8 mouse cellular contexts compared by ENCODE assay signal in the genomic region with DNA sequence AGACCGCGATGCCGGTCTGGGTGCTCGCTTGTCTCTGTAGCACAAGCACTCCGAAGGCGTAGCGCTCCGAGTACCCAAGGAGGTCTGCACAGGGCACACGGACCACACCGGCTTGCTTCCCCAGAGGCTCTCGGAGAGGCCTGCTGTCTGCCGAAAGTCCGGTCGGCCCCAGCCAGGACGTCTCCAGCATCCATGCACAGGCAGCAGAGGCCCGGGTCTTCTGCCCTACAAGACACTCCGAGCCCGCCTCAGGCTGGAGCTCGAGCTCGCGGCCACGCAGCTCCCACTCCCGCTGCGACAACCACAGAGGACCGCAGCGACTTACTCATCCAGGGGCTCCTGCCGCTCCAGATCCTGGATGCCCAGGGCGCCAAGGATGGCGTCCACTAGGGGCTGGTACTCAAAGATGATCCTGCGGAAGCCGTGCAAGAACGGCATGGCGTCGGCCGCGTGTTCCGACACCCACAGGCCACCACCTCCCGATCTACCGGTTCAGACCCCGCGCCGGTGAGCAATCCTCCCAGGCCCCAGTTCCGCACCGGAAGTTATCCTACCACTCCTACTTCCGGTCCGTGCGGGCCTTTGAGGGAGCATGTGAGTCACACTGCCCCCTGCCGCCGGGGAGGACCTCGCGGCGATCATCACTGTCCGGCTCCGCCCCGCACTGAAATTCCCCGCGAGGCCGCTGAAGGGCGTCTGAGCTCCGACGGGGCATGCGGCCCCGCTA. TPM values are rescaled to one million over a fixed set of nuclear protein-coding genes. Genes with fewer than 3 reads are reported as not detected.
A peak's percentile ranks its signal among the peaks of the same experiment; 100 is the strongest.
DNase-seq lines count a peak whose midpoint lies in the region; ATAC-seq and TF ChIP-seq lines count a peak whose summit lies in the region.

No protein-coding gene starts in this region.

- peak overlapping the region; percentile 74 for H3K9ac ChIP-seq in ES-Bruce4 (ENCODE audit: low read depth, poor library complexity, severe bottlenecking)
- H3K9ac ChIP-seq in forebrain, embryonic 14.5 days (ENCODE audit: low read length) = peak overlapping the region; percentile 85

- peak; percentile 79 for ATAC-seq in cerebellum, adult (ENCODE audit: insufficient number of reproducible peaks, low FRiP score, low TSS enrichment)
- ATAC-seq in forebrain, embryonic 14.5 days = peak; percentile 91
- ATAC-seq in neutrophil, adult 5-6 weeks (ENCODE audit: extremely low read depth, insufficient number of reproducible peaks, low FRiP score, poor library complexity, severe bottlenecking) = peak; percentile 88

- no peaks in the 10 kb centered on the region for H3K4me1 ChIP-seq in ES-Bruce4 (ENCODE audit: control insufficient read depth, insufficient read depth, low read length)
- peaks cover 7% of the 10 kb centered on the region for H3K4me1 ChIP-seq in forebrain, embryonic 14.5 days (ENCODE audit: control insufficient read depth, insufficient read depth, low read length)
- H3K4me1 ChIP-seq in lung, adult 2 months (ENCODE audit: control insufficient read depth, insufficient read depth, low read length) = peaks cover 7% of the 10 kb centered on the region

- no peaks in the 10 kb centered on the region for H3K27me3 ChIP-seq in ES-Bruce4 (ENCODE audit: control insufficient read depth, insufficient read depth, low read length, poor library complexity, severe bottlenecking)
- no peaks in the 10 kb centered on the region for H3K27me3 ChIP-seq in forebrain, embryonic 14.5 days (replicated peaks; ENCODE audit: control insufficient read depth, insufficient read depth, low read length)

- DNase-seq in forebrain, embryonic 14.5 days (ENCODE audit: low spot score) = peak; percentile 95
- DNase-seq in heart, postnatal 25 days (ENCODE audit: low spot score) = peak; percentile 82
- DNase-seq in layer of hippocampus, adult 18-20 months (ENCODE audit: low spot score in 2 of 2) = peak; percentile 89 to 96
- peak; percentile 95 for DNase-seq in lung, adult 2 months
- peak; percentile 77 to 81 for DNase-seq in thymus, adult 18-20 months

- H3K4me2 ChIP-seq in forebrain, embryonic 14.5 days (ENCODE audit: low read length) = peak overlapping the region; percentile 75

- TF ChIP-seq EP300 in ES-Bruce4 (IDR thresholded peaks at IDR 0.05; ENCODE audit: insufficient read depth, low read depth, low read length) = no peak

- H3K4me3 ChIP-seq in ES-Bruce4 (ENCODE audit: low read depth, low read length) = peak overlapping the region; percentile 83
- H3K4me3 ChIP-seq in forebrain, embryonic 14.5 days (ENCODE audit: low read depth, low read length) = peak overlapping the region; percentile 84
- H3K4me3 ChIP-seq in lung, adult 2 months (replicated peaks; ENCODE audit: extremely low read depth, low read depth, low read length) = peak overlapping the region; percentile 94

- no peaks in the 10 kb centered on the region for H3K9me3 ChIP-seq in ES-Bruce4 (replicated peaks; ENCODE audit: control insufficient read depth, insufficient read depth, low read length, poor library complexity, severe bottlenecking)
- H3K9me3 ChIP-seq in forebrain, embryonic 14.5 days (replicated peaks; ENCODE audit: control insufficient read depth, low read length) = no peaks in the 10 kb centered on the region

- WGBS in forebrain, embryonic 14.5 days = under 1% methylated on average over 63 of the region's 63 CpGs
- under 1% methylated on average over 63 of the region's 63 CpGs for WGBS in lung, adult 2 months

- no peak for TF ChIP-seq POLR2A in ES-Bruce4 (IDR thresholded peaks at IDR 0.05; ENCODE audit: insufficient read depth, low read length)
- peak; percentile 79; the same call in 1 of the 2 replicates for TF ChIP-seq POLR2A in lung, adult 2 months (IDR thresholded peaks at IDR 0.05; ENCODE audit: borderline replicate concordance, extremely low read depth, low read depth, low read length)

- H3K36me3 ChIP-seq in ES-Bruce4 (ENCODE audit: control insufficient read depth, insufficient read depth, low read length, poor library complexity, severe bottlenecking) = peaks cover 32% of the 10 kb centered on the region
- peaks cover 37% of the 10 kb centered on the region for H3K36me3 ChIP-seq in forebrain, embryonic 14.5 days (ENCODE audit: control insufficient read depth, insufficient read depth, low read length)

- H3K27ac ChIP-seq in ES-Bruce4 (ENCODE audit: insufficient read depth, low read length) = no peak overlapping the region
- H3K27ac ChIP-seq in forebrain, embryonic 14.5 days (ENCODE audit: low read depth, low read length) = 0 out of 2 replicates have a peak overlapping the region, but pooled peaks have one; percentile 29

- peak; percentile 86 for TF ChIP-seq CTCF in ES-Bruce4 (IDR thresholded peaks at IDR 0.05; ENCODE audit: low read depth, low read length)
- TF ChIP-seq CTCF in lung, adult 2 months (IDR thresholded peaks at IDR 0.05; ENCODE audit: insufficient read depth, low read length) = peak; percentile 72

- intact Hi-C loops in heart, postnatal 25 days (cut with DNase I) = no loop called here

RNA-seq across cellular contexts. Expression of a gene that starts 2.2 kb away (rescaled TPM):
- 18.4 and 19.9 TPM in 2 replicates for polyA plus RNA-seq in ES-Bruce4 (2011; ENCODE audit: insufficient read depth, insufficient read length, low read depth, missing spikeins)
- polyA plus RNA-seq in forebrain, embryonic 14.5 days (2014; fragmentation: Nextera tagmentation; extraction: Ambion mirVana) = 35.9 and 39.9 TPM in 2 replicates
- 1 to 10 TPM; 9.3 to 9.5 TPM for total RNA-seq in heart, postnatal 25 days (2021)
- total RNA-seq in layer of hippocampus, adult 18-20 months (2021) = 10 to 100 TPM; 40.2 to 43.3 TPM
- polyA plus RNA-seq in lung, adult 2 months (2012; rRNA removed) = 42.0 and 44.8 TPM in 2 replicates
- 23.0 and 28.4 TPM in 2 replicates for total RNA-seq in neutrophil, adult 5-6 weeks (2017)

RNA-seq across cellular contexts. Expression of a gene that starts 6.9 kb away (rescaled TPM):
- 6.5 and 6.9 TPM in 2 replicates for polyA plus RNA-seq in ES-Bruce4 (2011; ENCODE audit: insufficient read depth, insufficient read length, low read depth, missing spikeins)
- 2.9 and 3.0 TPM in 2 replicates for polyA plus RNA-seq in forebrain, embryonic 14.5 days (2014; fragmentation: Nextera tagmentation; extraction: Ambion mirVana)
- total RNA-seq in heart, postnatal 25 days (2021) = 1 to 10 TPM in 1 of 2 experiments, under 1 TPM in 1; 0.61 to 1.9 TPM
- 1 to 10 TPM in 1 of 2 experiments, under 1 TPM in 1; 0.94 to 1.9 TPM for total RNA-seq in layer of hippocampus, adult 18-20 months (2021)
- polyA plus RNA-seq in lung, adult 2 months (2012; rRNA removed) = 6.2 and 6.6 TPM in 2 replicates
- 0.37 TPM in 1 of 2 replicates, not detected in the other for total RNA-seq in neutrophil, adult 5-6 weeks (2017)

RNA-seq across cellular contexts. Expression of a gene that starts 20.3 kb away (rescaled TPM):
- polyA plus RNA-seq in ES-Bruce4 (2011; ENCODE audit: insufficient read depth, insufficient read length, low read depth, missing spikeins) = 42.6 and 46.3 TPM in 2 replicates
- polyA plus RNA-seq in forebrain, embryonic 14.5 days (2014; fragmentation: Nextera tagmentation; extraction: Ambion mirVana) = 128 and 139 TPM in 2 replicates
- 10 to 100 TPM; 30.6 to 31.1 TPM for total RNA-seq in heart, postnatal 25 days (2021)
- total RNA-seq in layer of hippocampus, adult 18-20 months (2021) = 10 to 100 TPM; 32.1 to 32.5 TPM
- polyA plus RNA-seq in lung, adult 2 months (2012; rRNA removed) = 20.2 and 23.4 TPM in 2 replicates
- 13.3 and 15.0 TPM in 2 replicates for total RNA-seq in neutrophil, adult 5-6 weeks (2017)

RNA-seq across cellular contexts. Expression of a gene that starts 24.5 kb away (rescaled TPM):
- 2.2 and 2.4 TPM in 2 replicates for polyA plus RNA-seq in ES-Bruce4 (2011; ENCODE audit: insufficient read depth, insufficient read length, low read depth, missing spikeins)
- 2.4 and 2.7 TPM in 2 replicates for polyA plus RNA-seq in forebrain, embryonic 14.5 days (2014; fragmentation: Nextera tagmentation; extraction: Ambion mirVana)
- total RNA-seq in heart, postnatal 25 days (2021) = under 1 TPM; 0.26 to 0.70 TPM
- total RNA-seq in layer of hippocampus, adult 18-20 months (2021) = 1 to 10 TPM; 4.9 to 5.2 TPM
- 1.8 and 2.2 TPM in 2 replicates for polyA plus RNA-seq in lung, adult 2 months (2012; rRNA removed)
- not detected in 2 replicates for total RNA-seq in neutrophil, adult 5-6 weeks (2017)
